Mouse (Mus musculus): ENCODE measurements at regions not wholly inside any gene's neighbourhood (a gene's known extent, or its start where the extent isn't known, plus 50 kb on each side); places are given as distances from the start of the nearest gene placed in this dataset.
A peak's percentile ranks its signal among the peaks of the same experiment; 100 is the strongest.

- no peak for DNase-seq
Measured at GRCm38 (mm10) chr13:70310516-70310915, 326.9 kb downstream of the Ice1 start.

DNA sequence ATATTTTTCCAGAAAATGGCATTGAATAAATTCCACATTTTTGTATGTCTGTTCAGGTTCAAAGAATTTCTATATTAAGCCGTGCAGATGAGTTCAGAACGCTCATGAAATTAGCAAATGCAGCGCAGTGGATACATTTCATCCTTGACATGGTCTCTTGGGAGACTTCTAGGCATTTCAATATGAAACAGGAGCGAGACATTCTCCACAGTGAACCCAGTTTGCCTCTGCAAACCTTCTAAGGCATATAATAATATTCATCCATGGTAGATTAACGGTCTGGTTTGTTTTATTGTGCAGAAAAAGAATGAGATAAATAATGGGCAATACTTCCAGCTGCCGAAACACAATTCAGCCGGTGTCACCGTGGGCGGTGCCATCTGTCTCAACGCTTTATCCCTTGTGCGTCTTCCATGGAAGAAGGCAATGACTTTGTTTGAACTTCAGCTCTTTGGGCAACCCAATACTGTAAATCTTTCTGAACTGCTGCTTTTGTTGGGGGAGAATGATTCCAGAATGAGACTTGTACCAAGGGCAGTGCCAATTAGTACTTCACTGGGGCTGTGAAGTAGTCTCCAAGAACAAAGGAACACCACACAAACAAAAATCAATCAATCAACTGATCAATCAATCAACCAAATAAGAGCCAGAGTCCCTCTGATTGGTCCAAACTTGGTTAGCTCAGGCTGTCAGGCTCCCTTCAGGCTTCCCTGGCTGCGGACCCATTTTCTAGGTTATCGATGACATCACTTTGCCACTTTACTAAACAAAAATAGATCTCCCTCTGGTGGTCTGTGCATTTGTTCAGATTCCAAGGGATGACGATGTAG is 326.0 kb downstream of the Ice1 start:
- DNase-seq, result no peak

DNA sequence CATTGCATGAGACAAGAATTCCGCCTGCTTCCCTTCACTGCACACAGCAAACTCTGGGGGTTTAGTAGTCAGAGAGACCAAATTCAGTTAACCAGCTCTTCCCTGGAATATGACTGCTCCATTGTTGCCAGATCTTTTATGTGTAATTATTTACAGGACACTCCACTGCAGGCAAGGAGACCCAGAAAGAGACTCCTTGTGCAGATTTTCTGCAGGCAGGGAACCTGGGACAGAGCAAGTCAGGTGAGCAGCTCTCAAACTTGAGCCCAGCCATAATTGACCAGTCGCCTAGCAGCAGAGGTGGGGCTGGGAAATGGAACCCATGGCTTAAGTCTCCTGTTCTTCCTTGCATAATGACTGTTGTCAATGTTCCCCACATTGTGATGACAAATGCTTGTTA is 324.2 kb downstream of the Ice1 start:
- no peak for DNase-seq

DNA sequence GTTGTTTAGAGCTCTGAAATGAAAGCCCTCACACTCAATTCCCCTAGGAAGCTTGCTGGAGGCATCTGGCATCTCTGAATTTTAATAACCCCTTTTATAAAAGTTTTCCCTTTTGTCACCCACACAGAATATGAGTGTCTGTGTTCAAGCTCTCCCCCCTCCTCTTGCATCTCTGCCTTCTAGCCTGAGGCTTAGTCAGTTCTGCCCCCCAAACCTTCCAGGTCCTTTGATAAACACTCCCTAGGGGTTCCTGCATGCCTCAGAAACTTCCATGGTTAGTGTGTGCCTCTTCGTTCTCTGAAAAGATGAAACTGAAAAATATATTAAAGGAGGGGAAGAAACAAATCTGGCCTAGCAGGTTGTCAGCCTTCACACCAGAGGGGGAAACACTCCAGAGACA is 313.9 kb downstream of the Ice1 start:
- DNase-seq, result no peak

DNA sequence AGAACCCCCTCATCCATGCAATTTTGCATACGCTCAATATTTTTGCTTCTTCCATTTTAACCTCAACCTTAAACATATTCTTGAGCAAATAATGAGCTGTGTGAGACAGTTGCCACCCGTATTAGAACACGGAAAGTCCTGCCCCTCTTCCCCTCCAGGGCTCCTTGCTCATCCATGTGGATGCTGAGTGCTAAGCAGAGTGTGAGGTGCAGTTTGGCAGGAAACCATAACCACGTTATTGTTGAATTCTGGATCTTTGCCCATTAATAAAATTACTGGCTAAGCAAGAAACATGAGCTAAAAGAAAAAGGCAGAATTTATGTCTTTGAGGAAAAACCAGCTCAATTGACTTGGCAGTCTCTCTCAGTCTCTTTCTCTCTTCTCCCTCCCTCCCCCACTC is 301.4 kb downstream of the Ice1 start:
- no peak for DNase-seq

- no peak for DNase-seq
Measured at GRCm38 (mm10) chr13:70340437-70340836, 297.0 kb downstream of the Ice1 start.

- DNase-seq, result no peak
Measured at GRCm38 (mm10) chr13:70343191-70343734, 294.2 kb downstream of the Ice1 start.

- DNase-seq, result peak in 1 of 2 experiments; percentile 5
Measured at GRCm38 (mm10) chr13:70343911-70344310, 293.5 kb downstream of the Ice1 start.

DNA sequence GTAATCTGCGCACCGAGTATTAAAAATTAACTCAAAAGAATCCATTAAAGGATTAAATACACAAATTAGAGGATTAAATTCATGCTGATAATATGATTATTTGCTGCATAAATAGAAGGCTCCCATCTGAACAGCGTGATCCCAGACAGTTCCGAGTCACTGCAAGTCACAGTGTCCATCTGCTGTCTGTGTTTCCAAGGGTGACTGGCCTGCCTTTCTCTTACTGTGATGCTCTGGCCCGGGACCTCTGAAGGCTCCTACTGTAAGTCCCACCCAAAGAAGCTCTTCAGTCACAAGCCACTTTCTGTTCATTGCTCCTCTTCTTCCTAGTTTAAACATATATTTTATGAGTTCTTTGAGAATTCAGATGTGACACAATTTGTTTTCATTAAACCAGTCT is 293.1 kb downstream of the Ice1 start:
- DNase-seq, result no peak

- no peak for DNase-seq
Measured at GRCm38 (mm10) chr13:70348456-70348855, 289.0 kb downstream of the Ice1 start.

GRCm38 (mm10) chr13:70348965-70349364 is 288.5 kb downstream of the Ice1 start:
- DNase-seq, result no peak

DNA sequence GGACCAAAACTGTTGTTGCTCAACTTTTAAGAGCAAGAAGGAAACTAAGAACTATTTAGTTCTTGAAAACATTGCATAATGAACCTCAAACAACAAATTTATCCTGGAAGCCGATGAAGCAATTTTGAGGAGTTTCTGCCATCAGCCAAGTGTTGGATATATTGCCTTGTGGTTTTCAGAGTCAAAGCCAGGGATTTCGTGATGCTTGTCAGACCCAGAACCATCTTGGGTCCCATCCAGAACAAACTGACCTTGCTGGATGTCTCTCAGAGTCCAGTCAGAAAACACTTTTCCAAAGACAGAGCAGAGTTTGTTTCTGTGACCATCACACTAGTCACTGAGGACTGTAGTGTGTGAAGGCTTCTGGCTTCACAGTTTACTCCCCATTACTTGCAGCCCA is 267.8 kb downstream of the Ice1 start:
- DNase-seq, result peak in 1 of 2 experiments; percentile 3

DNA sequence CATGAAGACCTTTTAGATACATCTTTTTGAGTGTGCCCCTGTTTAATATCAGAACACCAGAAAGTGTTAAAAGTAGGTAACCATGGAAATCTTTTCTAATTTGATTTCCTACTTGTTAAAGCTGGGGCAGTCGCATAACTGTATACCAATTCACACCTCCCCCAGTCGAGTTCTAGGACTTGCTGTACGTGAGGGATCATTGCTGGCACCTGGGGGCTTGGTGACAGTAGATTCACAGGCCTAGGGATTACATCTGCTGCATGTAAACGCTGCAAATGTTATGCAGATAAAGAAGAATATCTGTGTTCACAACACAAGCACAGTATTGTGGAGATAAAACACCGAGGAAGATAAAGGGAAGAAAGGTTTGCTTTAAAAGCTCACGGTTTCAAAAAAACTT is 256.7 kb downstream of the Ice1 start:
- no peak for DNase-seq

- DNase-seq, result no peak
Measured at GRCm38 (mm10) chr13:70385292-70385691, 252.1 kb downstream of the Ice1 start.

DNA sequence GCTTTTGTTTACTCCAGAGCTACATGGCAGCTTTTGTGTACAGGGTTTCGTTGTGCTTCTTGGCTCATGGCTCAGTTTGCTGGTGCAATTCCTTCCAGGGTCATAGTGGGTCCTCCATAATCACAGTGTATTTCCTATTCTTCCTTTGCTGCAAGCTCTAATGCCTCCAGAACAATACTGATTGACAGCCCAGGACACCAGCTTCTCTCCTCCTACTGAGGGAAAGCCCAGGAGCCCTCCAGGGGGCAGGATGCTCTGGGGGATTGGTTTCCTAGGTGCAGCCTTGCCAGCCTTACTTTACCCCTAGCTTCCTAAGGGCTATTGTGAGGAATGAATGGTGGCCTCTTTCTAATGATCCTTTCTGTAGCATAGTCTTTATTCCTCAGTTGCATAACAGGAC is 224.6 kb downstream of the Ice1 start:
- no peak for DNase-seq

- no peak for DNase-seq
Measured at GRCm38 (mm10) chr13:70418156-70418555, 219.3 kb downstream of the Ice1 start.

- no peak for DNase-seq
Measured at GRCm38 (mm10) chr13:70439419-70439818, 198.0 kb downstream of the Ice1 start.

- no peak for DNase-seq
Measured at GRCm38 (mm10) chr13:70446940-70447339, 190.5 kb downstream of the Ice1 start.

DNA sequence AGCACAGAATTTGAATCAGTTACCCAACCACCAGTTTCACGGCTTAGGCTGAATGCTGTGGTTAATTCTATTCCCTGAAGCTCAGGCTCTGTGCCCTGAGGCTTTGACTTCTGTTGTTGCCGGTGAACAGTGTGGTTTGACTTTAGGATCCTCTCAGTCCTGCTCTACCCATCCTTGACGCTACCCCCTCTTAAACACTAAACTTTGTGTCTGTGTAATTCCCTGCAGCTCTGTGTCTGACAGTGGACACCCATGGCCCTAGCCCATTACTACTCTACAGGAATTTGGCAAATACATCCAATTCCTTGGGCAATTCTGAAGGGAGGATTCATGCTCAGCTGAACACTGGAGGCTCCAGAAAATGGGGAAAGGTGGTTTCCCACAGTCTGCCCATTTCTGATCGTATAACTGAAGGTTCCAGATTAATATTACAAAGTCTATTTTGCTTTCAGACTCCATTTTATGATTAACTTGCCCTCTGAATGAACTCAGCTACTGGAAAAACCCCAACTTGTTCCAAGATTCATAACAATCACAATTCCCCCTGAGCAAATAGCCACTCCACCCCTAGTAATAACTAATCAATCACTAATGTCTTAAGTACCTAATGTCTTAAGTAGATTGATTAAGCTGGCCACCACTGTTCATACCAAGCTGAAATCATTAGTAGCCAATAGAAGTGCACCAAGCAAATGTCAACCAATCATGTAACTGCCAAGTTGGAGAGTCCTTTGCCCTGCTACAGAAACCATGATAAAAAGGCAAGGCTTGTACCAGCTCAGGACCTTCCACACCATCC is 182.6 kb downstream of the Ice1 start:
- DNase-seq, result no peak

DNA sequence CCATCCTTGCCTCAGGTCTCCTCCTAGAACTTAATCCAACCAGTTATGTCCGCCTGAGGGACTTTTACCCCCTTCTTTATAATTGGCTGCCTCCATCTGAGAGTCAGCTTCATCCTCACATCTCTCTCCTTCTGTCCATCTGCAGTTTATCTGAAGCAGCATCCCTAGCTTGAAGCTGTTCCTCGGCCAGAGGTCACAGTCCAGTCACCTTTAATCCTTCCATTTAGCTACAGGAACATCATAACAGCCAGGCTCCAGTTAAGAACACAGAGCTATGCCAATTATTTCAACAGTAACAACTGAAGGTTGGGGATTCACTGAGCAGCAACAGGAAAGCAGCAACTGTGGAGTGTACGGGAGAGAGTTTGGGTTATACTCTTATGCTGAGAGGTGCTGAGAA is 179.0 kb downstream of the Ice1 start:
- DNase-seq, result peak in 1 of 2 experiments; percentile 8

DNA sequence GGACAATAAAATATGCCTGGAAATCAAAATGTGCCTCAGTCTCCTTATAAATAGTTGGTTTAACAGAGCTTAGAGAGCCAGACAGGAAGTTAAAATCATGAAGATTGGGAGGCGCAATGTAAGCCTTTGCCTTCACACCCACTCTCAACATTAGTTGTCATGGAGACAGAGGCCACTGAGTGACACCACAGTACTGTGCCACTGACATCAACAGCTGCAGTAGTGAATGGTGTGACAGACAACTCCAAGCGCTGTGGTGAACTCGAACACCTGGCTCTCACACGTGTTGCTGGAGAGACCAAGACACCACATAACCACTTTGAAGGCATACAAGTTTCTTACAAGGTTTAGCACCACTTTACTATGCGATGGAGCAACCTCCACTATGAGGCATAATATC is 172.4 kb downstream of the Ice1 start:
- no peak for DNase-seq

DNA sequence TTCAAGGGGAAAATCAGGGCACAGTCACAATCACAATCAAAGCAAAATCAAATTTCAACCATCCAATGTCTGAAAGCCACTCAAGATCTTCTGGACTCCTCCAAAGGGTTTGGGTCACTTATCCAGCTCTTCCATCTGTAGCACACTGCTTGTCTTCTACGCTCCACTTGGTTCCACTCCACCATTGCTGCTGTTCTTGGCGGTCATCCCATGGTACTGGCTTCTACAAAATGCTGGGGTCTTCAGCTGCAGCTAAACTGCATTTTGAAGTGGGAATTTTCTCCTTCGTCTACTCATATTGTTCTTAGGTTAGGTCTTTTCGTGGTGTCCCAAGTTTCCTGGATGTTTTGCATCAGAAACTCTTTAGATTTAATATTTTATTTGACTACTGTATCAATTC is 162.7 kb downstream of the Ice1 start:
- no peak for DNase-seq

DNA sequence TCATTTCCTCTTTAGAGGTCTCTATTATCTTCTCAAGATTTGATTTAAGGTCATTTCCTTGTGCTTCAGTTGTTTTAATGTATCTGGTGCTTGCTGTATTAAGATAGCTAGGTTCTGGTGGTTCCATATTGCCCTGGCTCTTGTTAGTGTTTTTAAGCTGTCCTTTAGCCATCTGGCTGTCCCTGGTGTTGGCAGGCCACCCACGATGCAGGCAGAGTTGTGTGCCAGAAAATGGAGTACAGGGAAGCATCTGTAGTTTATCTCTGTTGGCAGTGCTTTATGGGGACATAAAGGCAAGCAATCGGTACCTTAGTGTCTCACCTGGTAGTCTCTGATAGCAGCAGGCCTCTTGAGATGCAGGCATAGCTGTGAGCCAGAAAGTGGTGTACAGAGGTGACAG is 162.1 kb downstream of the Ice1 start:
- DNase-seq, result no peak

DNA sequence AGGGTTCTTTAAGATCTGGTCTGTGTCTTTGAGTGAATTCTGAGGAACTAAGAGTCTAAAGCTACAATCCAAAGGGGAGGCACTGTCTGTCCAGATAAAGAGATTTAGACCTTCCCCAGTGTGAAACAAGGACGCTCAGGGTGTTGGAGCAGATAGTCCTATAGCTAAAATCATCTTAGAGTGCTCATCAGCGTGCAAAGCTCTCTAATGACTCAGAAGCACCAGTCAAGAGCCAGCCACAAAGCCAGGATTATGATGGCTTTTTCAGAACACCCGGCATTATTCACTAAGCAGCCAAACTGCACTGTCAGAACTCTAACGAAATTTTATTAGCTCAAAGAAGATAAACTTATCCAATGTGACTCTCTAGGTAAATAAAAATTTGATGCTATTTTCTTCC is 138.1 kb downstream of the Ice1 start:
- no peak for DNase-seq
